Mouse (Mus musculus) stomach, embryonic 15.5 days (tissue): ENCODE data around the gene Pde4d. TPM values are rescaled to one million over a fixed set of nuclear protein-coding genes. Genes with fewer than 3 reads are reported as not detected.

Experiments
- ATAC-seq: fragments of 200-750 bp; cut with Nextera tagmentation; 2 replicates; pipeline ENCODE4 v1.8.0; 2017; ENCODE audit warnings: low read depth, moderate number of reproducible peaks, moderate TSS enrichment; ENCODE audit not compliant: insufficient read depth, low FRiP score
- H3K27ac ChIP-seq: fragments of 300-500 bp; sonication (generic); 2 replicates; pipeline ENCODE4 v1.5.1; 2015; ENCODE audit warnings: mild to moderate bottlenecking, inconsistent platforms
- H3K27me3 ChIP-seq: fragments of 300-500 bp; sonication (generic); replicated peaks from 2 replicates; pipeline ENCODE4 v1.6.1; 2015; ENCODE audit warnings: inconsistent platforms
- H3K36me3 ChIP-seq: fragments of 300-500 bp; sonication (generic); 2 replicates; pipeline ENCODE4 v1.6.1; 2015; ENCODE audit warnings: inconsistent platforms
- H3K4me1 ChIP-seq: fragments of 300-500 bp; sonication (generic); 2 replicates; pipeline ENCODE4 v1.6.1; 2015; ENCODE audit warnings: inconsistent platforms
- H3K4me2 ChIP-seq: fragments of 300-500 bp; sonication (generic); 2 replicates; pipeline ENCODE4 v1.6.1; 2015; ENCODE audit warnings: mild to moderate bottlenecking, inconsistent platforms
- H3K4me3 ChIP-seq: fragments of 300-500 bp; sonication (generic); replicated peaks from 2 replicates; pipeline ENCODE4 v1.5.1; 2015; ENCODE audit warnings: inconsistent platforms
- H3K9ac ChIP-seq: fragments of 300-500 bp; sonication (generic); 2 replicates; pipeline ENCODE4 v1.6.1; 2015; ENCODE audit warnings: inconsistent platforms
- H3K9me3 ChIP-seq: fragments of 300-500 bp; sonication (generic); 2 replicates; pipeline ENCODE4 v1.6.1; 2016; ENCODE audit warnings: inconsistent platforms
- WGBS: fragments of 180-500 bp; shearing (Covaris S2); methylation state at CpG from one replicate; pipeline ENCODE4 v1.1.7; 2015; 5-methylcytosine and 5-hydroxymethylcytosine counted together
- polyA plus RNA-seq: library from polyadenylated mRNA; unstranded; fragments of >200 nt; fragmentation: Nextera tagmentation; extraction: Ambion mirVana; gene quantifications from 2 replicates; pipeline ENCODE4 v1.2.1, GENCODE M21; 2015

Gene Pde4d
- polyA plus RNA-seq, 1 experiment from 2014 or later: 22.8 TPM

- no peak for ATAC-seq
- no peaks in the 10 kb centered on the region for H3K27me3 ChIP-seq
- no peaks in the 10 kb centered on the region for H3K4me1 ChIP-seq
- no peaks in the 10 kb centered on the region for H3K9me3 ChIP-seq
- no peaks in the 10 kb centered on the region for H3K36me3 ChIP-seq
- H3K4me2 ChIP-seq: no peak overlapping the region
- WGBS: 77% methylated on average over 4 of the region's 4 CpGs
- H3K9ac ChIP-seq: no peak overlapping the region
- H3K4me3 ChIP-seq: no peak overlapping the region
- no peak overlapping the region for H3K27ac ChIP-seq
These were observed 819.0 kb downstream of the Pde4d start for GRCm38 (mm10) chr13:109268659-109269322.

DNA sequence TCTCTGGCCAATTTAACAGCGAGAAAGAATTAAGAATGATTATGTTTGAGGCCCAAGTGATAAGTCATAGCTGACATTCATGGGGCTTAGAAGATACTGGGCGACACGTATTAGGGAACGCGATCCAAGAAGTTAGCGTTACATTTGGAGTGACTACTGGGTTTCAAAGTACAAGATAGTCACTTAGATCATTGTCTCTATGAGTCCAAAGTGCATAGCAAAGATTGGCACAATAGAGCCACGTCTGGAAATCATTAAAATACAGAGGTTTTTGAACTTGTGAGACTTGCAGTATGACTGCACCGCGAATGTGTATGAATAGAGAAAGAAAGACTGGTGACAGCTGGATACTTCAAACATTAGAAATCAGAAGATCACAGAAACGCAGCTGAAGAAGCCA, 825.1 kb downstream of the Pde4d start:
- 90% methylated on average over 10 of the region's 10 CpGs for WGBS
- no peak overlapping the region for H3K4me3 ChIP-seq
- H3K9me3 ChIP-seq: no peaks in the 10 kb centered on the region
- H3K36me3 ChIP-seq: no peaks in the 10 kb centered on the region
- no peak overlapping the region for H3K27ac ChIP-seq
- H3K9ac ChIP-seq: no peak overlapping the region
- no peak for ATAC-seq
- 0 out of 2 replicates have a peak, but pooled peaks cover 2% of the 10 kb centered on the region for H3K4me1 ChIP-seq
- no peak overlapping the region for H3K4me2 ChIP-seq
- H3K27me3 ChIP-seq: no peaks in the 10 kb centered on the region

- Histone ChIP-seq H3K4me2 (no peak overlapping the region), H3K4me1 (0 out of 2 replicates have a peak, but pooled peaks cover 2% of the 10 kb centered on the region), H3K36me3 (no peaks in the 10 kb centered on the region), H3K9me3 (no peaks in the 10 kb centered on the region), H3K27me3 (no peaks in the 10 kb centered on the region), H3K27ac (no peak overlapping the region), H3K4me3 (no peak overlapping the region), H3K9ac (no peak overlapping the region)
- no peak for ATAC-seq
- WGBS: 35% methylated on average over 7 of the region's 7 CpGs
These were observed 828.0 kb downstream of the Pde4d start for GRCm38 (mm10) chr13:109277792-109278191.

- H3K4me2 ChIP-seq: no peak overlapping the region
- WGBS: 30% methylated on average over 10 of the region's 10 CpGs
- no peaks in the 10 kb centered on the region for H3K27me3 ChIP-seq
- H3K4me3 ChIP-seq: no peak overlapping the region
- H3K9me3 ChIP-seq: no peaks in the 10 kb centered on the region
- H3K4me1 ChIP-seq: 0 out of 2 replicates have a peak, but pooled peaks cover 2% of the 10 kb centered on the region
- no peak overlapping the region for H3K27ac ChIP-seq
- no peak for ATAC-seq
- H3K36me3 ChIP-seq: no peaks in the 10 kb centered on the region
- H3K9ac ChIP-seq: no peak overlapping the region
These were observed 828.8 kb downstream of the Pde4d start for GRCm38 (mm10) chr13:109278504-109278912.

DNA sequence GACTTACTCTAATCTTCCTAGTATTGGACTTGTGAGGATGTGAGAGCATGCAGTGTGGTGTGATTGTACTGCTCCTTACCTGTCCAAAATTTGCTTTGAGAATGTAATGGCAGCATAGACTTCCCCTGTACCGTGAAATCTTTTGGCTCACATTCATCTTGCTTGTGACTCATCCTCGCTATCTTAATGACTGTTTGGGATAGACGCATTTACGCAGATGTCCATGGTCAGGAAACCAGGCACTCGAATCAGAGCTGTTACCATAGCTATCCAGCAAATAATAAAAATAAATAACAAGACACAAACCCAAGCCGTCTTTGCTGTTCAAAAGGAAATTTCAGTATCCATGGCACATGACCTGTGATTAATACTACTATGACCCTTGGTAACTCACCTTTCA, 829.5 kb downstream of the Pde4d start:
- Histone ChIP-seq H3K4me1 (0 out of 2 replicates have a peak, but pooled peaks cover 2% of the 10 kb centered on the region), H3K36me3 (no peaks in the 10 kb centered on the region), H3K4me2 (no peak overlapping the region), H3K27me3 (no peaks in the 10 kb centered on the region), H3K27ac (no peak overlapping the region), H3K9ac (no peak overlapping the region), H3K4me3 (no peak overlapping the region), H3K9me3 (no peaks in the 10 kb centered on the region)
- ATAC-seq: 0 out of 2 replicates have a peak, but pooled peaks have one; percentile 31
- 64% methylated on average over 6 of the region's 6 CpGs for WGBS

- no peaks in the 10 kb centered on the region for H3K36me3 ChIP-seq
- H3K9me3 ChIP-seq: no peaks in the 10 kb centered on the region
- H3K9ac ChIP-seq: no peak overlapping the region
- no peak for ATAC-seq
- WGBS: 89% methylated on average over 5 of the region's 5 CpGs
- H3K27ac ChIP-seq: no peak overlapping the region
- H3K4me3 ChIP-seq: no peak overlapping the region
- H3K4me1 ChIP-seq: 0 out of 2 replicates have a peak, but pooled peaks cover 2% of the 10 kb centered on the region
- no peaks in the 10 kb centered on the region for H3K27me3 ChIP-seq
- no peak overlapping the region for H3K4me2 ChIP-seq
These were observed 830.7 kb downstream of the Pde4d start for GRCm38 (mm10) chr13:109280433-109280832.

GRCm38 (mm10) chr13:109287465-109287864, 837.7 kb downstream of the Pde4d start:
- Histone ChIP-seq H3K27me3 (no peaks in the 10 kb centered on the region), H3K4me1 (no peaks in the 10 kb centered on the region), H3K36me3 (no peaks in the 10 kb centered on the region), H3K27ac (no peak overlapping the region), H3K9ac (no peak overlapping the region), H3K4me3 (no peak overlapping the region), H3K4me2 (no peak overlapping the region), H3K9me3 (no peaks in the 10 kb centered on the region)
- ATAC-seq: no peak
- WGBS: 77% methylated on average over 6 of the region's 6 CpGs

DNA sequence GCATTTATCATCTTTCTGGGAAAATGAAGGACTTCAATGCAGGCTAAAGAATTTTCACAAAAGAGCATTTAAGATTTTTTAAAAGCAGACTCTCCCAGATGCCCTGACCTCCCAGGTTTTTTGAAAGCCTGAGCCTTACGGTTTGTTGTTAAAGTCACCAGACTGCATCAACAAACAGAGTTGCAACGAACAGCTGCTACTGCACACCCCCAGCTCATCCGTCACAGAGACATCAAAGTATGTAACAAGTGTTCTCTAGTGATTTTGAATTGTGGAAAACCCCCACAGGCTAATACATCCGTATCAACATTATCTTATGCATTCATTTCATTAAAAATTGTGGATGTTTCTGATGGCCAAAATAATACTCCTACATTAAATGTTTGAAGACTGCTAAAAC, 841.2 kb downstream of the Pde4d start:
- H3K27me3 ChIP-seq: no peaks in the 10 kb centered on the region
- 32% methylated on average over 4 of the region's 4 CpGs for WGBS
- H3K4me1 ChIP-seq: no peaks in the 10 kb centered on the region
- ATAC-seq: no peak
- no peak overlapping the region for H3K4me3 ChIP-seq
- H3K9ac ChIP-seq: no peak overlapping the region
- no peak overlapping the region for H3K27ac ChIP-seq
- H3K9me3 ChIP-seq: no peaks in the 10 kb centered on the region
- H3K4me2 ChIP-seq: no peak overlapping the region
- H3K36me3 ChIP-seq: no peaks in the 10 kb centered on the region

DNA sequence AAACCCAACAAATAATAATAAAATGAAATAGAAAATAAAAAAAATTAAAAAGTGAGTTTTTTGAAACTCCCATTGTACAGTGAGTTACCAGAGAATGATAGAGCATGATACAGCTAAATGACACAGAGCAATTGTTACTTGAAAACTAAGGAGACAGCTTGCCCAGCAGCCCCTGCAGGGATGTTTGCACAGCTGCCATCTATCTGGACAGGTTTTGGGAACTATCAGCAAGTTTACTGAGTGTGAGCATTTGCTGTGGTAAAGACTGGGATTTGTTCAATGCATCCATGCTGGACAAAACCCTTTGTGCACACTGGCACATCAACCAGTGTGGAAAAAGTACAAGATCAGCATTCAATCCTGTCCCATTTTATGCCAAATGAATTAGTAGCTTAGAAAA, 843.3 kb downstream of the Pde4d start:
- Histone ChIP-seq H3K4me1 (no peaks in the 10 kb centered on the region), H3K36me3 (no peaks in the 10 kb centered on the region), H3K27ac (no peak overlapping the region), H3K27me3 (no peaks in the 10 kb centered on the region), H3K9me3 (no peaks in the 10 kb centered on the region), H3K4me2 (no peak overlapping the region), H3K9ac (no peak overlapping the region), H3K4me3 (no peak overlapping the region)
- no peak for ATAC-seq

DNA sequence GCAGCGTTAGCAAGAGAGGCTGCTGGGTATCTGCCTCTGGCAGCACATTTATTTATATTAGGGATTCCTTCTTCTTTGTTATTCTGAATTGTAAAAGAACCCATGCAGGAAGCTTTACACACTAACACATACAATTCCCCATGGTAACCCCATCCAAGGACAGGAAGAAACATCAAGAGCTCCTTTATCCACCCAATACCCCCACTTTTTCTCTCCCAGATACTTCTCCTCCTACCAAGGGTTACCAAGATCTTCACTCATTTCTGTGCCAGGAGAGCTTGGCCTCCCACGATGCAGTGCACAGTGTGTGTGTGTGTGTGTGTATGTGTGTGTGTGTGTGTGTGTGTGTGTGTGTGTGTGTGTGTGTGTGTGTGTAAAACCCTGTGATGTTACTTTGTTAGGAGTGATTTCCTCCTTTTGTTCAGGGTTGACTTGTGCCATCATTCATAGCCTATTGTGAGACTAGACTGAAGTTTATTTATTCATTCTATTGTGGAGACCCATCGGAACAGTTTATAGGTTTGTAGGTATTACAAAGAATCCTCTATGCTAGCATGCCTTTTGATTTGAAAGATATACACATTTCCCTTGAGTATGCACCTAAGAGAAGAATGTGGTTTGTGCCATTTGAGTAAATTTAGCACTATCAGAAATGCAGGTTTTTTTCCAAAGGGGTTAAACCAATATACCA, 846.7 kb downstream of the Pde4d start:
- H3K4me1 ChIP-seq: no peaks in the 10 kb centered on the region
- H3K27me3 ChIP-seq: no peaks in the 10 kb centered on the region
- no peak overlapping the region for H3K27ac ChIP-seq
- no peaks in the 10 kb centered on the region for H3K9me3 ChIP-seq
- H3K4me3 ChIP-seq: no peak overlapping the region
- 41% methylated on average over 3 of the region's 3 CpGs for WGBS
- no peak overlapping the region for H3K4me2 ChIP-seq
- no peaks in the 10 kb centered on the region for H3K36me3 ChIP-seq
- no peak overlapping the region for H3K9ac ChIP-seq
- no peak for ATAC-seq

DNA sequence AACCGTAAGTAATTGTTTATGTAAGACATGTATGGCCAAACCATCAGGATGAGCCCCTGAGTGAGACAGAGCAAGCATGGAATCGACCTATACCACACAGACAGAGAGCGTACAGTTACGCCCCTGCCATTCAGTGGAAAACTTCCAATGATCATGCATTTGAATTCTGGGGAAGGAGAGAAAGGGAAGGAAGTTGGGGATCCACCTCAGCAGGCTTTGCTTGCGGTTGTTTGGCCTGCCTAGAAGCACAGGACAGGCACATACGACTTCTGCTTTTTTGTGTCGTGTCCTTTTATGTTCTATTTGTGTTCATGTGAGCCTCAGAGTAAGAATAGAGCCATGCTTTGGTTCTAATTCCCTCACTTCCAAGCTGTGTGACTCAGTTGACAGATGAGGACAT, 849.1 kb downstream of the Pde4d start:
- Histone ChIP-seq H3K36me3 (no peaks in the 10 kb centered on the region), H3K4me2 (no peak overlapping the region), H3K27me3 (no peaks in the 10 kb centered on the region)

DNA sequence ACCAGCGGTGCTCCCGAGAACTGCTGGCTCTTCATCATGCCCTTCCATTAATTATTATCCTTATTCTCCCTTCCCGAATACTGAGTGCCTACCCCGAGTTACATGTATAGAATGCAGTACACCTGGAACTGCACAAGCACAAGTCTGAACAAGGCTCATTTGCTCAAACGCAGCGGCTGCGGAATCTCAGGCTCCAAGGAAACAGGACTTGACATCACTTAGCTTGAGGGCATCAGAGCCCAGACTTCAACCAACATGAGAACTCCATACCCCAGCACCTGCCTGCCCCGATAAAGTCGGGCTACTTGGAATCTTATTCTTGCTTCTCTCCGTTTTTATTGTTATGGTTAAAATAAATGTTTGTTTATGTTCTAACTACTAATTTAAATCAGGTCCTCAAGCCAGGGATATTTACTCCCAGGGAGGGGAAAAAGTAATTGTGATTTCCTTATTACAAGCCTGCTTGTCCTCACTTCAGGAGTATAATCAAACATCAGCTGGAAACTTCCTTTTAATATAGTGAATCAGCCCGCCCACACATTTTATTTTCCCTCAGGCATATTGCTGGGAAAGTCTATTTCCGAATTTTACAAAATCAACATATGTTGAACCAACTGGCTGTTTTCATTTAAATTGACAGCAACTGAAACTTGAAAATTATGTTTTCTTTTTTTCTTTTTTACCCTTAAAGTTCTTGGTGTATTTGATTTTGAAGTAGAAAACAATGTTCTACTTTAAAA, 849.9 kb downstream of the Pde4d start:
- no peak overlapping the region for H3K4me2 ChIP-seq
- 78% methylated on average over 12 of the region's 12 CpGs for WGBS

More for the DNA sequence above, 849.1 kb downstream of the Pde4d start:
- WGBS: 77% methylated on average over 7 of the region's 7 CpGs
- no peak for ATAC-seq
- no peak overlapping the region for H3K9ac ChIP-seq
- H3K27ac ChIP-seq: no peak overlapping the region
- no peak overlapping the region for H3K4me3 ChIP-seq
- H3K9me3 ChIP-seq: no peaks in the 10 kb centered on the region
- H3K4me1 ChIP-seq: no peaks in the 10 kb centered on the region

More for the DNA sequence above, 849.9 kb downstream of the Pde4d start:
- no peak for ATAC-seq
- Histone ChIP-seq H3K27me3 (no peaks in the 10 kb centered on the region), H3K4me1 (no peaks in the 10 kb centered on the region), H3K36me3 (no peaks in the 10 kb centered on the region), H3K4me3 (no peak overlapping the region), H3K9ac (no peak overlapping the region), H3K9me3 (no peaks in the 10 kb centered on the region), H3K27ac (no peak overlapping the region)
